Mouse (Mus musculus) thymus, adult 2 months (tissue): ENCODE data around the gene Emilin1. TPM values are rescaled to one million over a fixed set of nuclear protein-coding genes. Genes with fewer than 3 reads are reported as not detected.

Experiments
- DNase-seq: peaks from one replicate; pipeline ENCODE4 v3.0.0; 2021
- H3K27ac ChIP-seq: fragments of 200-500 bp; 2 replicates; pipeline ENCODE4 v1.5.1; 2012; ENCODE audit warnings: low read length, control low read depth; ENCODE audit not compliant: control insufficient read depth, insufficient read depth
- H3K27me3 ChIP-seq: fragments of 200-500 bp; 2 replicates; pipeline ENCODE4 v1.6.1; 2012; ENCODE audit warnings: mild to moderate bottlenecking, low read length, moderate library complexity, mixed read lengths; ENCODE audit not compliant: control insufficient read depth, insufficient read depth
- H3K36me3 ChIP-seq: fragments of 200-500 bp; 2 replicates; pipeline ENCODE4 v1.6.1; 2012; ENCODE audit warnings: mild to moderate bottlenecking, low read length, moderate library complexity; ENCODE audit not compliant: control insufficient read depth, insufficient read depth
- H3K4me1 ChIP-seq: fragments of 200-500 bp; replicated peaks from 2 replicates; pipeline ENCODE4 v1.6.1; 2012; ENCODE audit warnings: low read length; ENCODE audit not compliant: control insufficient read depth, insufficient read depth
- H3K4me3 ChIP-seq: fragments of 200-500 bp; 2 replicates; pipeline ENCODE4 v1.5.1; 2012; ENCODE audit warnings: mild to moderate bottlenecking, low read length, control low read depth, moderate library complexity; ENCODE audit not compliant: control insufficient read depth, insufficient read depth
- CTCF ChIP-seq: fragments of 200-500 bp; IDR thresholded peaks from 2 replicates; pipeline ENCODE4 v1.5.1; 2012; ENCODE audit warnings: mild to moderate bottlenecking, control low read depth, low read length, moderate library complexity, borderline replicate concordance; ENCODE audit not compliant: control insufficient read depth, poor library complexity, insufficient read depth; ENCODE audit errors: extremely low read depth
- POLR2A ChIP-seq: fragments of 200-500 bp; IDR thresholded peaks from 2 replicates; pipeline ENCODE4 v1.6.1; 2012; ENCODE audit warnings: mild to moderate bottlenecking, low read length, control low read depth, moderate library complexity; ENCODE audit not compliant: control insufficient read depth, poor library complexity, insufficient read depth; ENCODE audit errors: extremely low read depth
- WGBS: fragments of 180-500 bp; shearing (Covaris S2); methylation state at CpG from one replicate; pipeline ENCODE4 v1.1.7; 2018; 5-methylcytosine and 5-hydroxymethylcytosine counted together
- polyA plus RNA-seq: library from polyadenylated mRNA; depleted of rRNA; stranded (reverse); fragments of >200 nt; gene quantifications from 2 replicates; pipeline ENCODE4 v1.2.3, GENCODE M21; 2012; rRNA removed

The Emilin1 gene
- 44.6 and 57.5 TPM in 2 replicates for polyA plus RNA-seq

- DNase-seq, result peak; percentile 41
- H3K4me3 ChIP-seq, result peak within 1 kb of the TSS; percentile 50
- TF ChIP-seq POLR2A, result 0 out of 2 replicates have a peak, but pooled peaks have one; percentile 29
- no peak for TF ChIP-seq CTCF
- H3K27ac ChIP-seq, result peak within 1 kb of the TSS; percentile 66
- no peaks in the 10 kb centered on the region for H3K27me3 ChIP-seq
- H3K36me3 ChIP-seq, result no peaks in the 10 kb centered on the region
- peaks cover 45% of the 10 kb centered on the region for H3K4me1 ChIP-seq
- WGBS, result 12% methylated on average over 13 of the region's 13 CpGs
These were observed at the start of gene Emilin1 for GRCm38 (mm10) chr5:30913060-30913841. Emilin1 (plus strand) TSS chr5:30913402.

GRCm38 (mm10) chr5:30863852-30864251, 49.4 kb upstream of the Emilin1 start:
- TF ChIP-seq CTCF (no peak), POLR2A (no peak)
- H3K4me3 ChIP-seq, result no peak overlapping the region
- WGBS, result 71% methylated on average over 4 of the region's 4 CpGs
- H3K27ac ChIP-seq, result no peak overlapping the region
- DNase-seq, result no peak
- H3K4me1 ChIP-seq, result no peaks in the 10 kb centered on the region; the same call in 1 of the 2 replicates
- H3K36me3 ChIP-seq, result no peaks in the 10 kb centered on the region
- no peaks in the 10 kb centered on the region for H3K27me3 ChIP-seq

GRCm38 (mm10) chr5:30864322-30864721, 48.9 kb upstream of the Emilin1 start:
- Histone ChIP-seq H3K36me3 (no peaks in the 10 kb centered on the region), H3K4me1 (peaks cover 4% of the 10 kb centered on the region; the same call in 1 of the 2 replicates), H3K27ac (no peak overlapping the region), H3K27me3 (no peaks in the 10 kb centered on the region), H3K4me3 (no peak overlapping the region)
- 88% methylated on average over 15 of the region's 15 CpGs for WGBS
- DNase-seq, result no peak
- TF ChIP-seq CTCF (no peak), POLR2A (no peak)

- Histone ChIP-seq H3K27me3 (no peaks in the 10 kb centered on the region), H3K4me3 (no peak overlapping the region), H3K36me3 (peaks cover 5% of the 10 kb centered on the region; the same call in 1 of the 2 replicates), H3K27ac (no peak overlapping the region), H3K4me1 (peaks cover 11% of the 10 kb centered on the region)
- DNase-seq, result no peak
- 59% methylated on average over 3 of the region's 3 CpGs for WGBS
- no peak for TF ChIP-seq CTCF
- TF ChIP-seq POLR2A, result no peak
These were observed 46.3 kb upstream of the Emilin1 start for GRCm38 (mm10) chr5:30866871-30867270.

GRCm38 (mm10) chr5:30867712-30868111, 45.5 kb upstream of the Emilin1 start, which contains the start of gene Tmem214:
Tmem214 (plus strand) TSS chr5:30868012.
- Histone ChIP-seq H3K27ac (no peak within 1 kb of the TSS), H3K4me3 (no peak within 1 kb of the TSS), H3K36me3 (peaks cover 5% of the 10 kb centered on the region; the same call in 1 of the 2 replicates), H3K4me1 (peaks cover 11% of the 10 kb centered on the region), H3K27me3 (no peaks in the 10 kb centered on the region)
- WGBS, result 97% methylated on average over 3 of the region's 3 CpGs
- DNase-seq, result no peak
- TF ChIP-seq POLR2A (no peak), CTCF (no peak)

GRCm38 (mm10) chr5:30868981-30869380, 44.2 kb upstream of the Emilin1 start:
- peaks cover 11% of the 10 kb centered on the region for H3K4me1 ChIP-seq
- no peak for DNase-seq

More at GRCm38 (mm10) chr5:30868981-30869380, 44.2 kb upstream of the Emilin1 start:
- Histone ChIP-seq H3K4me3 (peak overlapping the region; percentile 93; the same call in 1 of the 2 replicates), H3K27me3 (no peaks in the 10 kb centered on the region), H3K27ac (no peak overlapping the region), H3K36me3 (peaks cover 8% of the 10 kb centered on the region; the same call in 1 of the 2 replicates)
- TF ChIP-seq CTCF, result no peak
- TF ChIP-seq POLR2A, result no peak
- WGBS, result 36% methylated on average over 9 of the region's 9 CpGs
